Mouse (Mus musculus) limb, embryonic 15.5 days (tissue): ENCODE results near the gene Sh3gl3. TPM values are rescaled to one million over a fixed set of nuclear protein-coding genes. Genes with fewer than 3 reads are reported as not detected.

Source experiments
- ATAC-seq: fragments of 200-750 bp; cut with Nextera tagmentation; 2 replicates; pipeline ENCODE4 v1.8.0; 2017; ENCODE audit warnings: low read depth, moderate TSS enrichment; ENCODE audit not compliant: insufficient number of reproducible peaks, low FRiP score, low TSS enrichment
- H3K27ac ChIP-seq: fragments of 300-500 bp; sonication (generic); 2 replicates; pipeline ENCODE4 v1.5.1; 2015; ENCODE audit warnings: moderate library complexity, mild to moderate bottlenecking, inconsistent platforms
- H3K27me3 ChIP-seq: fragments of 300-500 bp; sonication (generic); 2 replicates; pipeline ENCODE4 v1.6.1; 2015; ENCODE audit warnings: inconsistent platforms
- H3K36me3 ChIP-seq: fragments of 300-500 bp; sonication (generic); 2 replicates; pipeline ENCODE4 v1.6.1; 2015; ENCODE audit warnings: inconsistent platforms
- H3K4me1 ChIP-seq: fragments of 300-500 bp; sonication (generic); 2 replicates; pipeline ENCODE4 v1.6.1; 2015; ENCODE audit warnings: inconsistent platforms
- H3K4me2 ChIP-seq: fragments of 300-500 bp; sonication (generic); 2 replicates; pipeline ENCODE4 v1.6.1; 2015; ENCODE audit warnings: mild to moderate bottlenecking, inconsistent platforms
- H3K4me3 ChIP-seq: fragments of 300-500 bp; sonication (generic); 2 replicates; pipeline ENCODE4 v1.5.1; 2015; ENCODE audit warnings: mild to moderate bottlenecking, inconsistent platforms
- H3K9ac ChIP-seq: fragments of 300-500 bp; sonication (generic); 2 replicates; pipeline ENCODE4 v1.6.1; 2015; ENCODE audit warnings: inconsistent platforms
- H3K9me3 ChIP-seq: fragments of 300-500 bp; sonication (generic); 2 replicates; pipeline ENCODE4 v1.6.1; 2016; ENCODE audit warnings: inconsistent platforms
- WGBS: fragments of 180-500 bp; shearing (Covaris S2); methylation state at CpG from one replicate; pipeline ENCODE4 v1.1.7; 2015; 5-methylcytosine and 5-hydroxymethylcytosine counted together
- polyA plus RNA-seq: library from polyadenylated mRNA; unstranded; fragments of >200 nt; fragmentation: Nextera tagmentation; extraction: Ambion mirVana; gene quantifications from 2 replicates; pipeline ENCODE4 v1.2.1, GENCODE M21; 2015

Gene Sh3gl3
- polyA plus RNA-seq, 1 experiment from 2014 or later = 10.4 TPM

- Histone ChIP-seq H3K4me2 (no peak overlapping the region), H3K4me3 (no peak overlapping the region), H3K9ac (no peak overlapping the region), H3K27ac (no peak overlapping the region), H3K36me3 (no peaks in the 10 kb centered on the region), H3K9me3 (no peaks in the 10 kb centered on the region), H3K4me1 (peaks cover 16% of the 10 kb centered on the region), H3K27me3 (peaks cover 15% of the 10 kb centered on the region)
- no peak for ATAC-seq
- 13% methylated on average over 8 of the region's 8 CpGs for WGBS
These were observed 167.8 kb downstream of the Sh3gl3 start for GRCm38 (mm10) chr7:82341476-82341875.

- Histone ChIP-seq H3K4me2 (no peak overlapping the region), H3K27ac (no peak overlapping the region), H3K36me3 (no peaks in the 10 kb centered on the region), H3K27me3 (no peaks in the 10 kb centered on the region), H3K9ac (no peak overlapping the region), H3K9me3 (no peaks in the 10 kb centered on the region), H3K4me1 (0 out of 2 replicates have a peak, but pooled peaks cover under 1% of the 10 kb centered on the region), H3K4me3 (no peak overlapping the region)
- ATAC-seq = no peak
- WGBS = 75% methylated on average over 2 of the region's 2 CpGs
These were observed 173.1 kb downstream of the Sh3gl3 start for GRCm38 (mm10) chr7:82346706-82347105.

- H3K27ac ChIP-seq = no peak overlapping the region
- no peak for ATAC-seq
These were observed 176.2 kb downstream of the Sh3gl3 start for GRCm38 (mm10) chr7:82349796-82350195.

GRCm38 (mm10) chr7:82350421-82350820 is 176.8 kb downstream of the Sh3gl3 start:
- Histone ChIP-seq H3K27ac (no peak overlapping the region), H3K4me2 (no peak overlapping the region), H3K27me3 (no peaks in the 10 kb centered on the region), H3K9ac (no peak overlapping the region), H3K4me3 (no peak overlapping the region), H3K4me1 (no peaks in the 10 kb centered on the region), H3K9me3 (no peaks in the 10 kb centered on the region), H3K36me3 (no peaks in the 10 kb centered on the region)
- ATAC-seq = no peak
- WGBS = 85% methylated on average over 3 of the region's 3 CpGs

More at GRCm38 (mm10) chr7:82349796-82350195, 176.2 kb downstream of the Sh3gl3 start:
- H3K4me2 ChIP-seq = no peak overlapping the region
- no peaks in the 10 kb centered on the region for H3K4me1 ChIP-seq
- no peaks in the 10 kb centered on the region for H3K36me3 ChIP-seq
- no peaks in the 10 kb centered on the region for H3K27me3 ChIP-seq
- H3K4me3 ChIP-seq = no peak overlapping the region
- H3K9me3 ChIP-seq = no peaks in the 10 kb centered on the region
- WGBS = 53% methylated on average over 7 of the region's 7 CpGs
- H3K9ac ChIP-seq = no peak overlapping the region

Other genes with a start within 250 kb of the Sh3gl3 start
- gene Hdgfl3, start 239.4 kb upstream of the Sh3gl3 start, polyA plus RNA-seq = 11.8 and 14.0 TPM in 2 replicates
- gene Bnc1, start 181.5 kb upstream of the Sh3gl3 start, polyA plus RNA-seq = 0.76 and 1.1 TPM in 2 replicates
- 6.6 and 7.5 TPM in 2 replicates for gene Adamtsl3, start 161.9 kb downstream of the Sh3gl3 start, polyA plus RNA-seq